Mouse (Mus musculus) thymus, adult 2 months (tissue): Measurements from ENCODE around the gene Slc47a2. TPM values are rescaled to one million over a fixed set of nuclear protein-coding genes. Genes with fewer than 3 reads are reported as not detected.

ENCODE experiments used
- DNase-seq: peaks from one replicate; pipeline ENCODE4 v3.0.0; 2021
- H3K27ac ChIP-seq: fragments of 200-500 bp; 2 replicates; pipeline ENCODE4 v1.5.1; 2012; ENCODE audit warnings: low read length, control low read depth; ENCODE audit not compliant: control insufficient read depth, insufficient read depth
- H3K27me3 ChIP-seq: fragments of 200-500 bp; 2 replicates; pipeline ENCODE4 v1.6.1; 2012; ENCODE audit warnings: mild to moderate bottlenecking, low read length, moderate library complexity, mixed read lengths; ENCODE audit not compliant: control insufficient read depth, insufficient read depth
- H3K36me3 ChIP-seq: fragments of 200-500 bp; 2 replicates; pipeline ENCODE4 v1.6.1; 2012; ENCODE audit warnings: mild to moderate bottlenecking, low read length, moderate library complexity; ENCODE audit not compliant: control insufficient read depth, insufficient read depth
- H3K4me1 ChIP-seq: fragments of 200-500 bp; replicated peaks from 2 replicates; pipeline ENCODE4 v1.6.1; 2012; ENCODE audit warnings: low read length; ENCODE audit not compliant: control insufficient read depth, insufficient read depth
- H3K4me3 ChIP-seq: fragments of 200-500 bp; 2 replicates; pipeline ENCODE4 v1.5.1; 2012; ENCODE audit warnings: mild to moderate bottlenecking, low read length, control low read depth, moderate library complexity; ENCODE audit not compliant: control insufficient read depth, insufficient read depth
- CTCF ChIP-seq: fragments of 200-500 bp; IDR thresholded peaks from 2 replicates; pipeline ENCODE4 v1.5.1; 2012; ENCODE audit warnings: mild to moderate bottlenecking, control low read depth, low read length, moderate library complexity, borderline replicate concordance; ENCODE audit not compliant: control insufficient read depth, poor library complexity, insufficient read depth; ENCODE audit errors: extremely low read depth
- POLR2A ChIP-seq: fragments of 200-500 bp; IDR thresholded peaks from 2 replicates; pipeline ENCODE4 v1.6.1; 2012; ENCODE audit warnings: mild to moderate bottlenecking, low read length, control low read depth, moderate library complexity; ENCODE audit not compliant: control insufficient read depth, poor library complexity, insufficient read depth; ENCODE audit errors: extremely low read depth
- WGBS: fragments of 180-500 bp; shearing (Covaris S2); methylation state at CpG from one replicate; pipeline ENCODE4 v1.1.7; 2018; 5-methylcytosine and 5-hydroxymethylcytosine counted together
- polyA plus RNA-seq: library from polyadenylated mRNA; depleted of rRNA; stranded (reverse); fragments of >200 nt; gene quantifications from 2 replicates; pipeline ENCODE4 v1.2.3, GENCODE M21; 2012

Gene Slc47a2
- polyA plus RNA-seq, 1 experiment = 0.67 TPM

GRCm38 (mm10) chr11:61349337-61349736 lies 6.7 kb upstream of the Slc47a2 start:
- DNase-seq = peak; percentile 83
- WGBS = 2% methylated on average over 8 of the region's 8 CpGs
- no peaks in the 10 kb centered on the region for H3K4me1 ChIP-seq
- H3K27ac ChIP-seq = no peak overlapping the region
- TF ChIP-seq CTCF = peak; percentile 69; the same call in 1 of the 2 replicates
- no peak for TF ChIP-seq POLR2A
- H3K4me3 ChIP-seq = no peak overlapping the region
- H3K27me3 ChIP-seq = no peaks in the 10 kb centered on the region
- no peaks in the 10 kb centered on the region for H3K36me3 ChIP-seq

GRCm38 (mm10) chr11:61346133-61346532 lies 3.5 kb upstream of the Slc47a2 start:
- TF ChIP-seq POLR2A = no peak
- no peak for TF ChIP-seq CTCF
- no peak overlapping the region for H3K4me3 ChIP-seq
- H3K36me3 ChIP-seq = no peaks in the 10 kb centered on the region
- H3K27ac ChIP-seq = no peak overlapping the region
- H3K4me1 ChIP-seq = no peaks in the 10 kb centered on the region
- H3K27me3 ChIP-seq = peaks cover 6% of the 10 kb centered on the region; the same call in 1 of the 2 replicates
- 75% methylated on average over 8 of the region's 8 CpGs for WGBS
- DNase-seq = no peak

- TF ChIP-seq POLR2A (no peak), CTCF (no peak)
- no peak overlapping the region for H3K4me3 ChIP-seq
Measured at GRCm38 (mm10) chr11:61341971-61342370, 689 bp downstream of the Slc47a2 start.

GRCm38 (mm10) chr11:61341233-61341632 lies 1.4 kb downstream of the Slc47a2 start:
- H3K27ac ChIP-seq = no peak overlapping the region
- no peaks in the 10 kb centered on the region for H3K4me1 ChIP-seq
- H3K36me3 ChIP-seq = no peaks in the 10 kb centered on the region
- DNase-seq = no peak
- WGBS = 91% methylated on average over 4 of the region's 4 CpGs
- no peak overlapping the region for H3K4me3 ChIP-seq
- peaks cover 6% of the 10 kb centered on the region; the same call in 1 of the 2 replicates for H3K27me3 ChIP-seq
- TF ChIP-seq POLR2A (no peak), CTCF (no peak)

More at GRCm38 (mm10) chr11:61341971-61342370, 689 bp downstream of the Slc47a2 start:
- no peak overlapping the region for H3K27ac ChIP-seq
- H3K27me3 ChIP-seq = peaks cover 6% of the 10 kb centered on the region; the same call in 1 of the 2 replicates
- 31% methylated on average over 10 of the region's 10 CpGs for WGBS
- H3K36me3 ChIP-seq = no peaks in the 10 kb centered on the region
- no peak for DNase-seq
- H3K4me1 ChIP-seq = no peaks in the 10 kb centered on the region

- Histone ChIP-seq H3K27ac (no peak overlapping the region), H3K27me3 (peaks cover 6% of the 10 kb centered on the region; the same call in 1 of the 2 replicates), H3K4me1 (no peaks in the 10 kb centered on the region), H3K4me3 (no peak overlapping the region), H3K36me3 (no peaks in the 10 kb centered on the region)
- DNase-seq = no peak
- TF ChIP-seq CTCF (no peak), POLR2A (no peak)
- WGBS = 45% methylated on average over 4 of the region's 4 CpGs
Measured at GRCm38 (mm10) chr11:61340374-61340773, 2.3 kb downstream of the Slc47a2 start.

- peaks cover 3% of the 10 kb centered on the region; the same call in 1 of the 2 replicates for H3K27me3 ChIP-seq
- WGBS = 73% methylated on average over 10 of the region's 10 CpGs
Measured at GRCm38 (mm10) chr11:61337586-61337985, 5.1 kb downstream of the Slc47a2 start.

More at GRCm38 (mm10) chr11:61337586-61337985, 5.1 kb downstream of the Slc47a2 start:
- H3K4me3 ChIP-seq = no peak overlapping the region
- peak; percentile 33 for DNase-seq
- TF ChIP-seq POLR2A (no peak), CTCF (no peak)
- H3K4me1 ChIP-seq = no peaks in the 10 kb centered on the region
- no peaks in the 10 kb centered on the region for H3K36me3 ChIP-seq
- H3K27ac ChIP-seq = no peak overlapping the region
